Mouse (Mus musculus) embryo, embryonic 10.5 days (tissue): ENCODE measurements around the gene Vrk1.

Source experiments
- DNase-seq: peaks from one replicate; pipeline ENCODE4 v3.0.0-alpha.2; 2015; ENCODE audit warnings: low spot score

Gene Vrk1

GRCm38 (mm10) chr12:106115070-106115891 lies 105.3 kb downstream of the Vrk1 start:
- peak; percentile 86 for DNase-seq

- DNase-seq = no peak
Observed at GRCm38 (mm10) chr12:106115892-106116206, 105.8 kb downstream of the Vrk1 start.

GRCm38 (mm10) chr12:106123276-106123675 lies 113.2 kb downstream of the Vrk1 start:
- peak; percentile 55 for DNase-seq

DNA sequence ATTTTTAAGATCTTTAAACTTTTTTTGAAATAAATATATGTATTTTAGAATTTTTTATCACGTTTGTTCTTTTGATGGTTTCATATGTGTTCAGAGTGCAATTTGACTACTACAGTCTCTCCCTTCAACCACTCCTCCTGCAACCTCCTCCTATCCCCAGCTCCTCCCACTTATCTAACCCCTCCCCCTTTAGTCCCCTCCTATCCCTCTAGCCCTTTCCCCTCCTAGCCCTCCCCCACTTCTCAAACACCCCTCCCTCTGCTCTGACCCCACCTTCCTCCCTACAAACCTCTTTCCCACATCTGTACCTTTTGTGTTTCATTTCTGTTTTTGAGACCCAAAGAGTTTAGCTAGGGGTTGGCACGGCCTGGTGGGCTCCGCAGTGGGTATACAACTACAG lies 114.6 kb downstream of the Vrk1 start:
- no peak for DNase-seq
